Mouse (Mus musculus) stomach, embryonic 15.5 days (tissue): Measurements from ENCODE around the gene Icam1. TPM values are rescaled to one million over a fixed set of nuclear protein-coding genes. Genes with fewer than 3 reads are reported as not detected.
A peak's percentile ranks its signal among the peaks of the same experiment; 100 is the strongest.

ENCODE experiments used
- ATAC-seq: fragments of 200-750 bp; cut with Nextera tagmentation; 2 replicates; pipeline ENCODE4 v1.8.0; 2017; ENCODE audit warnings: low read depth, moderate number of reproducible peaks, moderate TSS enrichment; ENCODE audit not compliant: insufficient read depth, low FRiP score
- H3K27ac ChIP-seq: fragments of 300-500 bp; sonication (generic); 2 replicates; pipeline ENCODE4 v1.5.1; 2015; ENCODE audit warnings: mild to moderate bottlenecking, inconsistent platforms
- H3K27me3 ChIP-seq: fragments of 300-500 bp; sonication (generic); replicated peaks from 2 replicates; pipeline ENCODE4 v1.6.1; 2015; ENCODE audit warnings: inconsistent platforms
- H3K36me3 ChIP-seq: fragments of 300-500 bp; sonication (generic); 2 replicates; pipeline ENCODE4 v1.6.1; 2015; ENCODE audit warnings: inconsistent platforms
- H3K4me1 ChIP-seq: fragments of 300-500 bp; sonication (generic); 2 replicates; pipeline ENCODE4 v1.6.1; 2015; ENCODE audit warnings: inconsistent platforms
- H3K4me2 ChIP-seq: fragments of 300-500 bp; sonication (generic); 2 replicates; pipeline ENCODE4 v1.6.1; 2015; ENCODE audit warnings: mild to moderate bottlenecking, inconsistent platforms
- H3K4me3 ChIP-seq: fragments of 300-500 bp; sonication (generic); replicated peaks from 2 replicates; pipeline ENCODE4 v1.5.1; 2015; ENCODE audit warnings: inconsistent platforms
- H3K9ac ChIP-seq: fragments of 300-500 bp; sonication (generic); 2 replicates; pipeline ENCODE4 v1.6.1; 2015; ENCODE audit warnings: inconsistent platforms
- H3K9me3 ChIP-seq: fragments of 300-500 bp; sonication (generic); 2 replicates; pipeline ENCODE4 v1.6.1; 2016; ENCODE audit warnings: inconsistent platforms
- WGBS: fragments of 180-500 bp; shearing (Covaris S2); methylation state at CpG from one replicate; pipeline ENCODE4 v1.1.7; 2015; 5-methylcytosine and 5-hydroxymethylcytosine counted together
- polyA plus RNA-seq: library from polyadenylated mRNA; unstranded; fragments of >200 nt; fragmentation: Nextera tagmentation; extraction: Ambion mirVana; gene quantifications from 2 replicates; pipeline ENCODE4 v1.2.1, GENCODE M21; 2015

The Icam1 gene
- polyA plus RNA-seq, 1 experiment from 2014 or later: 11.3 TPM

- peaks cover 38% of the 10 kb centered on the region for H3K4me1 ChIP-seq
- H3K4me3 ChIP-seq: no peak overlapping the region
- H3K9ac ChIP-seq: no peak overlapping the region
- H3K27ac ChIP-seq: no peak overlapping the region
- no peaks in the 10 kb centered on the region for H3K9me3 ChIP-seq
- H3K36me3 ChIP-seq: no peaks in the 10 kb centered on the region
- WGBS: 68% methylated on average over 6 of the region's 6 CpGs
- H3K4me2 ChIP-seq: no peak overlapping the region
- peaks cover 33% of the 10 kb centered on the region for H3K27me3 ChIP-seq
- no peak for ATAC-seq
Observed at GRCm38 (mm10) chr9:21028560-21029110, 12.8 kb downstream of the Icam1 start.

- H3K9me3 ChIP-seq: no peaks in the 10 kb centered on the region
- peak within 1 kb of the TSS; percentile 23; the same call in 1 of the 2 replicates for H3K27ac ChIP-seq
- WGBS: 2% methylated on average over 37 of the region's 37 CpGs
- H3K4me1 ChIP-seq: peaks cover 39% of the 10 kb centered on the region
- H3K4me2 ChIP-seq: peak within 1 kb of the TSS; percentile 98
- H3K4me3 ChIP-seq: peak within 1 kb of the TSS; percentile 54
- ATAC-seq: peak; percentile 66; the same call in 1 of the 2 replicates
- no peak within 1 kb of the TSS for H3K9ac ChIP-seq
- peaks cover 38% of the 10 kb centered on the region for H3K27me3 ChIP-seq
- H3K36me3 ChIP-seq: no peaks in the 10 kb centered on the region
Observed at GRCm38 (mm10) chr9:21029291-21030054, 13.7 kb downstream of the Icam1 start, which contains the start of gene Icam4. Gene Icam4, plus strand, starts transcription at chr9:21029373.

- 24% methylated on average over 22 of the region's 22 CpGs for WGBS
- H3K27me3 ChIP-seq: peaks cover 45% of the 10 kb centered on the region
- no peak overlapping the region for H3K9ac ChIP-seq
- peaks cover 44% of the 10 kb centered on the region for H3K4me1 ChIP-seq
- H3K4me3 ChIP-seq: peak overlapping the region; percentile 54
- H3K9me3 ChIP-seq: no peaks in the 10 kb centered on the region
- H3K4me2 ChIP-seq: peak overlapping the region; percentile 98
- no peak overlapping the region for H3K27ac ChIP-seq
- no peak for ATAC-seq
- H3K36me3 ChIP-seq: no peaks in the 10 kb centered on the region
Observed at GRCm38 (mm10) chr9:21030055-21030600, 14.3 kb downstream of the Icam1 start.

DNA sequence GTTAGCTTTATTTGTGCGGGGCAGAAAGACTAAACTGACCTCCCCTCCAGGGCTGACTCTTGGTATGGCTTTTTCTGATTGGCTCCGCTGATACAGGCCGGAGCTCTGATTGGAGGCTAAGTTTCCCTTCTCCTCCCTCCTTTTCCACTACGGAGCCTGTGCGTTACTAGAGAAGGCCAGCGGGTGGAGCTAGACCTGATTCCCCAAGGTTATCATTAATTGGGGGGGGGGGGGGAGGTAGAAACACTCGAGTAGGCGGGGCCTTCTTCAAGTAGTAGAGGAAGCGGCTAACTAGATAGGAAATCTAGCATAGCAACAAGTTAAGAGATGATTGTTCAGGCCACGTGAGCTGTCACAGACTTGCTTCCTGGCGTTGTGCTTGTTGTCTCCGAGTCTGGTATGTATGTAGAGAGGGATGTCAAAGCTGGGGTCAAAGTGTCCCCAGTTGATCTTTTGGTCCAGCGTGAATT, 15.0 kb downstream of the Icam1 start:
- Histone ChIP-seq H3K4me3 (peak overlapping the region; percentile 54), H3K27ac (peak overlapping the region; percentile 55; the same call in 1 of the 2 replicates), H3K9ac (no peak overlapping the region), H3K27me3 (peaks cover 52% of the 10 kb centered on the region), H3K9me3 (no peaks in the 10 kb centered on the region), H3K4me1 (peaks cover 44% of the 10 kb centered on the region), H3K4me2 (peak overlapping the region; percentile 98), H3K36me3 (no peaks in the 10 kb centered on the region)
- ATAC-seq: peak; percentile 73; the same call in 1 of the 2 replicates
- WGBS: 0% methylated on average over 13 of the region's 13 CpGs

DNA sequence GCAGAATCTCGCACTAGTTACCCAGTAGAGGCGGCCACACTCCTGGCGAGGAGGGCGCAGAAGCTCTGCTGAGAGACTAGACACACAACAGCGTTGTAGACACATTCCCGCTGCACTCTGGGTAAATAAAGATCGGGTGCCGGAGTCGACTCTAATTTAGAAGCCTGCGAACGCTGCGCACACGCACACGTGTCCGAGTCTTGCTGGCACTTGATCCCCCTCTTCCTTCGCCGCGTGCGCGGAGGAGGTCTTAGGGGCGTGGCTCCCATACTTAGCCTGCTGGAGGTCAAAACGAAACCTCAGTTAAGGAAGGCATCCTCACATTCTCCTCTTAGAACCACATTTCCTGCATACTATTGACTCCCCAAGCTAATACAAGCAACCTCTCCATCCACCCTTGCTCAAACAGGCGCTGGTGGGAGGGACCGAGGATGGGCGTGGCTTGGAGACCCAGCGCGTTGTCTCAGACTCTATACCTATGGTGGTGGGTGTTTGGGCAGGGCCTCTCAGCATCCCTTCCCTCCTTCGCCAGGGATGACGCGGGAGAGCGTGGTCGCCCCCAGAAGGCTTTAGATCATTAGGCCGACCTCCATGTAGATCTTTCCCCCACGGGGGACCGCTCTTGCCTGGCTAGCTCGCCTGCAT, 15.6 kb downstream of the Icam1 start:
- no peaks in the 10 kb centered on the region for H3K9me3 ChIP-seq
- peaks cover 57% of the 10 kb centered on the region for H3K27me3 ChIP-seq
- peaks cover 44% of the 10 kb centered on the region for H3K4me1 ChIP-seq
- H3K9ac ChIP-seq: no peak overlapping the region; the same call in 1 of the 2 replicates
- ATAC-seq: no peak; the same call in 1 of the 2 replicates
- H3K36me3 ChIP-seq: no peaks in the 10 kb centered on the region
- peak overlapping the region; percentile 98 for H3K4me2 ChIP-seq
- H3K4me3 ChIP-seq: peak overlapping the region; percentile 54
- under 1% methylated on average over 36 of the region's 36 CpGs for WGBS
- H3K27ac ChIP-seq: peak overlapping the region; percentile 55; the same call in 1 of the 2 replicates

DNA sequence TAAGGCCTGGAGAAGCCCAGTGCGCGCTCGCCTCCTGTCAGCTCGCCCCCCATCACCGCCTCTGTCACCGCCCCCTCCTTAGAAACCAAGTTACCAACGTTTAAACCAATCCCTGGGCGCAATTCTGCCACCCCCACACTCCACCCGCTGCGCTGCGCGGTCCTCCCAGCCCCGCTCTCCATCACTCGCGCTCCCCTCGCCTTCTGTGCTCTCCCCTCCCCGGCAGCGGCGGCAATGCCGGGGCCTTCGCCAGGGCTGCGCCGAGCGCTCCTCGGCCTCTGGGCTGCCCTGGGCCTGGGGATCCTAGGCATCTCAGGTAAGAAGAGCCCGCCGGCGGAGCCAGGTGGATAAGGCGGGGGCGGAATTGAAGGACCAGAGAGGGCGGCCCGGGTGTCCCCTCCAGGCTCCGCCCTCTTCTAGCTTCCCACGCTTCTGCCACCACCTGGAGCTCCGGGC, 16.1 kb downstream of the Icam1 start, which contains the start of gene Icam5:
Icam5 (plus strand) TSS at position 178 of the 456 bp plus-strand sequence.
- WGBS: under 1% methylated on average over 35 of the region's 35 CpGs
- ATAC-seq: no peak
- H3K27ac ChIP-seq: peak within 1 kb of the TSS; percentile 55; the same call in 1 of the 2 replicates

DNA sequence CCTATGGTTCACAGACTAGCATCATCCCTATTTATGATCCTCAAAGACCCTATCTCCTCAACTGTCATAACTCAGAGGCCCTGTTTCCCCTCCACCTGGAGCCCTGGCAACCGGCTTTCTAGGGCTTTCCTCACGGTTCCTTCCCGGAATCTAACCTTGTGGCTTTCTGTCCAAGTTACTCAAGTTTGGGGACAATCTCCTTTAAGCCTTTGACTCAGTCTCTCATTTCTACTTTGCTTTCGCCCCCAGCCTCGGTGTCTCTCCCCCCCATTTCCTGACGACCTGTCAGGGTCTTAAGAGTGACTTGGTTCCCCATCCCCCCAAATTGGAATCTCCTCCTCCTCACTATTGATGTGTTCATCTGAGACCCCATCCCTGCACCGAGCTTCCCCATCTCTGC, 16.7 kb downstream of the Icam1 start:
- H3K4me2 ChIP-seq: peak overlapping the region; percentile 98
- 6% methylated on average over 7 of the region's 7 CpGs for WGBS
- H3K9me3 ChIP-seq: no peaks in the 10 kb centered on the region
- no peak overlapping the region for H3K27ac ChIP-seq
- H3K4me1 ChIP-seq: peaks cover 49% of the 10 kb centered on the region
- no peaks in the 10 kb centered on the region for H3K36me3 ChIP-seq
- peak overlapping the region; percentile 54 for H3K4me3 ChIP-seq
- no peak for ATAC-seq
- peak overlapping the region; percentile 26; the same call in 1 of the 2 replicates for H3K9ac ChIP-seq
- peaks cover 66% of the 10 kb centered on the region for H3K27me3 ChIP-seq

More for the DNA sequence above, 16.1 kb downstream of the Icam1 start, which contains the start of gene Icam5:
- no peaks in the 10 kb centered on the region for H3K36me3 ChIP-seq
- peak within 1 kb of the TSS; percentile 54 for H3K4me3 ChIP-seq
- H3K4me2 ChIP-seq: peak within 1 kb of the TSS; percentile 98
- H3K4me1 ChIP-seq: peaks cover 44% of the 10 kb centered on the region
- H3K27me3 ChIP-seq: peaks cover 63% of the 10 kb centered on the region
- no peaks in the 10 kb centered on the region for H3K9me3 ChIP-seq
- H3K9ac ChIP-seq: peak within 1 kb of the TSS; percentile 26; the same call in 1 of the 2 replicates

- Histone ChIP-seq H3K9me3 (no peaks in the 10 kb centered on the region), H3K27ac (no peak overlapping the region), H3K4me3 (peak overlapping the region; percentile 54), H3K4me2 (peak overlapping the region; percentile 98), H3K9ac (peak overlapping the region; percentile 26; the same call in 1 of the 2 replicates), H3K4me1 (peaks cover 54% of the 10 kb centered on the region), H3K36me3 (no peaks in the 10 kb centered on the region), H3K27me3 (peaks cover 72% of the 10 kb centered on the region)
- WGBS: 0% methylated on average over 34 of the region's 34 CpGs
- peak; percentile 76 for ATAC-seq
Observed at GRCm38 (mm10) chr9:21033136-21033535, 17.4 kb downstream of the Icam1 start.

DNA sequence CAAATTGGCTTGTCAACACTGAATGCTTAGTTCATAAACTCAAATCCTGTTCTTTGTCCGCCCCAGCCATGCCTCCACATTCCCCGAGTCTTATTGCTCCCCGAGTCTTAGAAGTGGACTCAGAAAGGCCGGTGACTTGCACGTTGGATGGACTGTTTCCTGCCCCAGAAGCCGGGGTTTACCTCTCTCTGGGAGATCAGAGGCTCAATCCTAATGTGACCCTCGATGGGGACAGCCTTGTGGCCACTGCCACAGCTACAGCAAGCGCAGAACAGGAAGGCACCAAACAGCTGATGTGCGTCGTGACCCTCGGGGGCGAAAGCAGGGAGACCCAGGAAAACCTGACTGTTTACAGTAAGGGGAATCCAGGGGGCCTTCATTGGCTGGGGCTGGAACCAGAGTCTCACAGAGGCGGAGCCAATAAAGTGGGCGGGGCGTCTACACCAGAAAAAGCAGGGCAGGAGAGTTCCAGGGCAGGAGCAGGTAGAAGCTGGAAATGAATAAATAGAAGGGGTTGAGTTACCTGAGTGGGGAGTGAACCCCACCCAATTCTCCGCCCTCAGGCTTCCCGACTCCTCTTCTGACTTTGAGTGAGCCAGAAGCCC, 18.8 kb downstream of the Icam1 start:
- Histone ChIP-seq H3K9ac (no peak overlapping the region), H3K36me3 (no peaks in the 10 kb centered on the region), H3K9me3 (no peaks in the 10 kb centered on the region), H3K4me1 (peaks cover 51% of the 10 kb centered on the region), H3K4me3 (no peak overlapping the region), H3K27ac (no peak overlapping the region), H3K27me3 (peaks cover 84% of the 10 kb centered on the region), H3K4me2 (0 out of 2 replicates have a peak overlapping the region, but pooled peaks have one; percentile 13)
- no peak for ATAC-seq
- 5% methylated on average over 17 of the region's 17 CpGs for WGBS

DNA sequence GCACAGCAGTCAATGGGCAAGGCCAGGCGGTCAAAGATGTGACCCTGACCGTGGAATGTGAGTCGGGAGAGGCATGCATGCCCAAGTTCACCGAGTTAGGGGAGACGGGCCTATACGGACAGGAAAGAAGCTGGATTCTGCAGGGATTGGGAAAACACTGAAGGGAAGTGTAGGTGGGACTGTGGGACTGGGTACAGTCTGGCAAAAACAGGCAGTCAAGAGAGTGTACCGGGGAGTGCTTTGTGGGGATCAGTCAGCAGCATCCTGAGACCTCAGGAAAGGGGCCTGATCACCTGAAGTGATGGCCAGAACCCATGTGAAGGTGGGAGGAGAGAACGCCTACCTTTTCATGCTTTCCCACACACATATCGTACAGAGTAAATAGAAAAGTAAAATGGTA, 19.8 kb downstream of the Icam1 start:
- Histone ChIP-seq H3K4me1 (peaks cover 44% of the 10 kb centered on the region), H3K4me3 (no peak overlapping the region), H3K27ac (no peak overlapping the region), H3K9ac (no peak overlapping the region), H3K27me3 (peaks cover 86% of the 10 kb centered on the region), H3K9me3 (no peaks in the 10 kb centered on the region), H3K36me3 (no peaks in the 10 kb centered on the region), H3K4me2 (no peak overlapping the region)
- WGBS: 24% methylated on average over 9 of the region's 9 CpGs
- ATAC-seq: no peak

DNA sequence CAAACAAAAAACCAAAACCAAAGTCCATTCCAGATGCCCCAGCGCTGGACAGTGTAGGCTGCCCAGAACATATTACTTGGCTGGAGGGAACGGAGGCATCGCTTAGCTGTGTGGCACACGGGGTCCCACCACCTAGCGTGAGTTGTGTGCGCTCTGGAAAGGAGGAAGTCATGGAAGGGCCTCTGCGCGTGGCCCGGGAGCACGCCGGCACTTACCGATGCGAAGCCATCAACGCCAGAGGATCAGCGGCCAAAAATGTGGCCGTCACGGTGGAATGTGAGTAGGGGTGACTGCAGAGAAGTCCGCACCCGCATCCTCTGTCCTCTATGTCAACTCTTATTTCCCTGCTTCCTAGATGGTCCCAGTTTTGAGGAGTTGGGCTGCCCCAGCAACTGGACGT, 20.4 kb downstream of the Icam1 start:
- H3K9me3 ChIP-seq: no peaks in the 10 kb centered on the region
- H3K4me2 ChIP-seq: no peak overlapping the region
- no peak overlapping the region for H3K9ac ChIP-seq
- ATAC-seq: no peak
- no peaks in the 10 kb centered on the region for H3K36me3 ChIP-seq
- peaks cover 44% of the 10 kb centered on the region for H3K4me1 ChIP-seq
- WGBS: 11% methylated on average over 20 of the region's 20 CpGs
- peaks cover 87% of the 10 kb centered on the region for H3K27me3 ChIP-seq
- H3K27ac ChIP-seq: no peak overlapping the region
- no peak overlapping the region for H3K4me3 ChIP-seq
